Mouse (Mus musculus) liver, postnatal 0 days (tissue): ENCODE data around the gene Kpna4.

ENCODE experiments used
- CTCF ChIP-seq: sonication (generic); IDR thresholded peaks from 2 replicates; pipeline ENCODE4 v1.5.1; 2016; ENCODE audit warnings: antibody characterized with exemption, low read depth
- EP300 ChIP-seq: IDR thresholded peaks from 2 replicates; pipeline ENCODE4 v1.6.1; 2016; ENCODE audit warnings: antibody characterized with exemption, low read depth, mild to moderate bottlenecking

- TF ChIP-seq CTCF (no peak), EP300 (no peak)
These were observed 77.9 kb downstream of the Kpna4 start for GRCm38 (mm10) chr3:69049011-69049410.
